Mouse (Mus musculus) mouse embryonic stem cell (cell line): ENCODE data around the gene Cdc25b.
"Not testable (repeated sequence)": the region's sequence is repeated elsewhere in the genome, so short reads cannot be mapped to it uniquely, and the experiment has no call there.

Source experiments
- in situ Hi-C, 2 experiments: fragments of 300-500 bp; cut with MboI; formaldehyde crosslinking; loops; 1 replicate in 1 of 2; 3 replicates in 1 of 2; pipeline ENCODE4 v1.14.3; 2019 to 2020; ENCODE audit warnings: low sequenced_read_pairs in 2 of 2, low pct_unique_long_range_greater_than_20kb in 1 of 2, mixed read lengths in 1 of 2; ENCODE audit not compliant: unreplicated experiment in 1 of 2

Cdc25b gene

GRCm38 (mm10) chr2:131213773-131214172 lies 27.0 kb downstream of the Cdc25b start:
- in situ Hi-C loops = no loop called here

- in situ Hi-C loops = no loop called here
These were observed 29.5 kb downstream of the Cdc25b start for GRCm38 (mm10) chr2:131215941-131216858.

GRCm38 (mm10) chr2:131220030-131220429 lies 33.3 kb downstream of the Cdc25b start:
- in situ Hi-C loops = no loop called here

GRCm38 (mm10) chr2:131221853-131222515 lies 35.2 kb downstream of the Cdc25b start:
- in situ Hi-C loops = no loop called here

- in situ Hi-C loops = no loop called here
These were observed 35.8 kb downstream of the Cdc25b start for GRCm38 (mm10) chr2:131222562-131222961.

- in situ Hi-C loops = no loop called here
These were observed 36.8 kb downstream of the Cdc25b start for GRCm38 (mm10) chr2:131223569-131223968.

GRCm38 (mm10) chr2:131225178-131225577 lies 38.4 kb downstream of the Cdc25b start:
- in situ Hi-C loops = no loop called here

GRCm38 (mm10) chr2:131226669-131227068 lies 39.9 kb downstream of the Cdc25b start:
- in situ Hi-C loops = not testable (repeated sequence)

GRCm38 (mm10) chr2:131227243-131227642 lies 40.5 kb downstream of the Cdc25b start:
- in situ Hi-C loops = no loop called here

- in situ Hi-C loops = no loop called here
These were observed 45.8 kb downstream of the Cdc25b start for GRCm38 (mm10) chr2:131232558-131232957.

- in situ Hi-C loops = no loop called here
These were observed 46.8 kb downstream of the Cdc25b start, which contains the start of gene Mavs for GRCm38 (mm10) chr2:131233307-131234126. Gene Mavs (plus strand): TSS chr2:131234063.

- in situ Hi-C loops = no loop called here
These were observed 47.4 kb downstream of the Cdc25b start for GRCm38 (mm10) chr2:131234127-131234650.

- in situ Hi-C loops = no loop called here
These were observed 48.4 kb downstream of the Cdc25b start for GRCm38 (mm10) chr2:131234970-131235635.

- in situ Hi-C loops = no loop called here
These were observed 55.4 kb downstream of the Cdc25b start for GRCm38 (mm10) chr2:131242180-131242579.

- in situ Hi-C loops = no loop called here
These were observed 56.2 kb downstream of the Cdc25b start for GRCm38 (mm10) chr2:131242929-131243328.
